Mouse (Mus musculus): ENCODE data around the gene Rps6ka4.

DNA sequence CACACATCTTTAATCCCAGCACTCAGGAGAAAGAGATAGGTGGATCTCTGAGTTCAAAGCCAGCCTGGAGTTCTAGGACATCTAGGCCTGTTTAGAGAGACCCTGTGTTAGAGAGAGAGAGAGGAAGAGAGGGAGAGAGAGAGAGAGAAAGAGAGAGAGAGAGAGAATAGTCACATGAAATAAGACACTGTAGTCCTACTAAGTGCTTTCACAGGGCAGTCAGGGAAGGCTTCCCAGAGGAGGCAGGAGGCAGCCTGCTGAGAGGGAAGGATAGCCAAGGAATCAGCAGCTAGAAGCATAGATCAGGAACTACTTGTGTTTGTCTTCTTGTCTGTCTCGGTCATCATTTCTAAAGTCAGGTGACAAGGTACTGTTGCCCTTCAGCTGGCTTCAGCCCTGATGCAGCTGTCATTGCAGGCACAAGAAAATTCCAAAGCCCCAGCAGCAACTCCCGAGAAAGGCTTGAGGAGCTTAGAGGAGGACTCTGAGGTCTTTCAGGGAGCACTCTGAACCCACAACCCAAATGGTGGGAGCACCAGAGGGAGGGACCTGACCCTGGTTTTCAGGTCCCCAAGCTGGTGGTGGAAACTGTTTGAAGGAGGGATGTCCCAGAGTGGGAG is 18.7 kb upstream of the Rps6ka4 start:
- TF ChIP-seq CTCF (IDR thresholded peaks at IDR 0.05; ENCODE audit: extremely low read depth, insufficient read depth, low read length): no peak
- TF ChIP-seq POLR2A (IDR thresholded peaks at IDR 0.05; ENCODE audit: extremely low read depth, insufficient read depth, low read length): no peak

Data from cortical plate, adult 2 months (tissue).